Mouse (Mus musculus): ENCODE data around the gene Nck2. TPM values are rescaled to one million over a fixed set of nuclear protein-coding genes. Genes with fewer than 3 reads are reported as not detected.

Nck2 gene
- polyA plus RNA-seq, 1 experiment from 2014 or later, result 28.8 TPM

DNA sequence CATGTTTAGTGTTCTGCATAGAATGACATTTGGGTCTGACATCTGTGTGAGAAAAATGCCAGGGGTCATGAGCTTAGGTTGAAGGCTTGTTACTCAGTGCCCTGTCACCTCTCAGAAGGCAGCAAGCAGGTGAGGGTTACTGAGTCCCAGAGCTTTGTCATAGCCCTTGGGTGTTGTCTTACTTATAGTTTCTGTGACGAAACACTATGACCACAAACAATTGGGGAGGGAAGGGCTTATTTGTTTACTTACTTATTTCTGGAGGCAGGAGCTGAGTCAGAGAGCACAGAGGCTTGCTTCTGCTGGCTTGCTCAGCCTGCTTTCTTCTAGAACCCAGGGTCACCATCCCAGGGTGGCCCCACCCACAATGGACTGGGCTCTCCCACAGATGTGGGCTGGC, 6.4 kb downstream of the Nck2 start:
- Histone ChIP-seq H3K27me3 (ENCODE audit: control insufficient read depth, insufficient read depth, low read length) (no peaks in the 10 kb centered on the region), H3K4me2 (ENCODE audit: low read length) (no peak overlapping the region), H3K9me3 (ENCODE audit: control insufficient read depth, low read length) (no peaks in the 10 kb centered on the region), H3K4me1 (ENCODE audit: control insufficient read depth in 2 of 2, insufficient read depth in 2 of 2, low read length in 2 of 2) (peaks cover 9 to 45% of the 10 kb centered on the region in 2 experiments), H3K36me3 (ENCODE audit: control insufficient read depth, insufficient read depth, low read length) (no peaks in the 10 kb centered on the region), H3K27ac (replicated peaks in 1 of 2; ENCODE audit: control insufficient read depth in 1 of 2, insufficient read depth in 1 of 2, low read depth in 2 of 2, low read length in 2 of 2) (no peak overlapping the region), H3K4me3 (ENCODE audit: control insufficient read depth in 1 of 2, insufficient read depth in 1 of 2, low read depth in 1 of 2, low read length in 2 of 2) (no peak overlapping the region), H3K9ac (ENCODE audit: low read length) (no peak overlapping the region)
- ATAC-seq (ENCODE audit: insufficient number of reproducible peaks, insufficient read depth, low FRiP score, low read depth), result no peak
- WGBS, result 81% methylated on average over 1 of the region's 1 CpGs

DNA sequence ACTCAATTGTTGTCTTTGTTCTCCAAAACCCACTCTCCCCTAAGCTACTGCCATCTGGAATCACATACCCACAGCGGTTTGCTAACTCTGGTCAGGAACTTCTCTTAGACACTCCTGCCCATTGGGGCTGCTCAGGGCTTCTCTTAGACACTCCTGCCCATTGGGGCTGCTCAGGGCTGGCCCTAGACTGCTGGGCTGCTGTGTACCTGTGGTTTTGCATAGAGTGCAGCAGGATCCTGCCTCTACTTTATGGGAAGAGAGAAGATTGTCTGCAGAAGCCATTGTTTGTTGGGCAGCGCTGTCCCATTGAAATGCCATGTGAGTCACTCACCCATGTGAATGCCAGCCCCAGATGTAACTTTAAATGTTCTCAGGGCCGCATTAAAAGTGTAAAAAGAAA, 9.3 kb downstream of the Nck2 start:
- Histone ChIP-seq H3K4me3 (ENCODE audit: control insufficient read depth in 1 of 2, insufficient read depth in 1 of 2, low read depth in 1 of 2, low read length in 2 of 2) (no peak overlapping the region), H3K27ac (replicated peaks in 1 of 2; ENCODE audit: control insufficient read depth in 1 of 2, insufficient read depth in 1 of 2, low read depth in 2 of 2, low read length in 2 of 2) (no peak overlapping the region), H3K36me3 (ENCODE audit: control insufficient read depth, insufficient read depth, low read length) (no peaks in the 10 kb centered on the region), H3K9me3 (ENCODE audit: control insufficient read depth, low read length) (no peaks in the 10 kb centered on the region), H3K27me3 (ENCODE audit: control insufficient read depth, insufficient read depth, low read length) (no peaks in the 10 kb centered on the region), H3K9ac (ENCODE audit: low read length) (no peak overlapping the region), H3K4me1 (ENCODE audit: control insufficient read depth in 2 of 2, insufficient read depth in 2 of 2, low read length in 2 of 2) (peaks cover 6 to 35% of the 10 kb centered on the region in 2 experiments), H3K4me2 (ENCODE audit: low read length) (no peak overlapping the region)
- 90% methylated on average over 3 of the region's 3 CpGs for WGBS
- ATAC-seq (ENCODE audit: insufficient number of reproducible peaks, insufficient read depth, low FRiP score, low read depth), result no peak

- H3K27ac ChIP-seq (replicated peaks in 1 of 2; ENCODE audit: control insufficient read depth in 1 of 2, insufficient read depth in 1 of 2, low read depth in 2 of 2, low read length in 2 of 2), result no peak overlapping the region
- H3K4me2 ChIP-seq (ENCODE audit: low read length), result no peak overlapping the region
- ATAC-seq (ENCODE audit: insufficient number of reproducible peaks, insufficient read depth, low FRiP score, low read depth), result no peak
- no peaks in the 10 kb centered on the region for H3K27me3 ChIP-seq (ENCODE audit: control insufficient read depth, insufficient read depth, low read length)
- no peaks in the 10 kb centered on the region for H3K9me3 ChIP-seq (ENCODE audit: control insufficient read depth, low read length)
- peaks cover 4 to 27% of the 10 kb centered on the region in 2 experiments for H3K4me1 ChIP-seq (ENCODE audit: control insufficient read depth in 2 of 2, insufficient read depth in 2 of 2, low read length in 2 of 2)
- WGBS, result 76% methylated on average over 8 of the region's 8 CpGs
- no peaks in the 10 kb centered on the region for H3K36me3 ChIP-seq (ENCODE audit: control insufficient read depth, insufficient read depth, low read length)
- H3K4me3 ChIP-seq (ENCODE audit: control insufficient read depth in 1 of 2, insufficient read depth in 1 of 2, low read depth in 1 of 2, low read length in 2 of 2), result no peak overlapping the region
- H3K9ac ChIP-seq (ENCODE audit: low read length), result no peak overlapping the region
Measured at GRCm38 (mm10) chr1:43454741-43455140, 10.4 kb downstream of the Nck2 start.

DNA sequence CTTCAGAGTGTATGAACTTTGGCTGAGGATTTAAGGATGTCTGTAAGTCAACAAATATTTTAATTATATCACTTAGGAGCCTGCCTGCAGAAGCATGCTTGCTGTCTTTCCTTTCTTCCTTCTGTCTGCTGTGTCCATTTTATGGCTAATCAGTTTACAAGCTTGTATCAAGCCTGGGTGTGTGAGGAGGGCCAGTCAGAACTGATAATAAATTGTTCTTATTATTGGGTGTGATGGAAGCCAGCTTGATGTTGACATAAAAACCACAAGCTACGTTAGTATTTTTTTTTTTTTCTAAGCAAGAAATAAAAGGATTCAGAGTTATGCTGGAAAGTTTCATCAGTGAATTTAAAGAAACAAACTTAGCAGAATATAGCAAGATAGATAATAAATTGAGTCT, 10.8 kb downstream of the Nck2 start:
- Histone ChIP-seq H3K36me3 (ENCODE audit: control insufficient read depth, insufficient read depth, low read length) (no peaks in the 10 kb centered on the region), H3K4me3 (ENCODE audit: control insufficient read depth in 1 of 2, insufficient read depth in 1 of 2, low read depth in 1 of 2, low read length in 2 of 2) (no peak overlapping the region), H3K9me3 (ENCODE audit: control insufficient read depth, low read length) (no peaks in the 10 kb centered on the region), H3K4me1 (ENCODE audit: control insufficient read depth in 2 of 2, insufficient read depth in 2 of 2, low read length in 2 of 2) (peaks cover 4 to 22% of the 10 kb centered on the region in 2 experiments), H3K27ac (replicated peaks in 1 of 2; ENCODE audit: control insufficient read depth in 1 of 2, insufficient read depth in 1 of 2, low read depth in 2 of 2, low read length in 2 of 2) (no peak overlapping the region), H3K9ac (ENCODE audit: low read length) (no peak overlapping the region), H3K4me2 (ENCODE audit: low read length) (no peak overlapping the region), H3K27me3 (ENCODE audit: control insufficient read depth, insufficient read depth, low read length) (no peaks in the 10 kb centered on the region)
- WGBS, result 65% methylated on average over 1 of the region's 1 CpGs
- ATAC-seq (ENCODE audit: insufficient number of reproducible peaks, insufficient read depth, low FRiP score, low read depth), result no peak

DNA sequence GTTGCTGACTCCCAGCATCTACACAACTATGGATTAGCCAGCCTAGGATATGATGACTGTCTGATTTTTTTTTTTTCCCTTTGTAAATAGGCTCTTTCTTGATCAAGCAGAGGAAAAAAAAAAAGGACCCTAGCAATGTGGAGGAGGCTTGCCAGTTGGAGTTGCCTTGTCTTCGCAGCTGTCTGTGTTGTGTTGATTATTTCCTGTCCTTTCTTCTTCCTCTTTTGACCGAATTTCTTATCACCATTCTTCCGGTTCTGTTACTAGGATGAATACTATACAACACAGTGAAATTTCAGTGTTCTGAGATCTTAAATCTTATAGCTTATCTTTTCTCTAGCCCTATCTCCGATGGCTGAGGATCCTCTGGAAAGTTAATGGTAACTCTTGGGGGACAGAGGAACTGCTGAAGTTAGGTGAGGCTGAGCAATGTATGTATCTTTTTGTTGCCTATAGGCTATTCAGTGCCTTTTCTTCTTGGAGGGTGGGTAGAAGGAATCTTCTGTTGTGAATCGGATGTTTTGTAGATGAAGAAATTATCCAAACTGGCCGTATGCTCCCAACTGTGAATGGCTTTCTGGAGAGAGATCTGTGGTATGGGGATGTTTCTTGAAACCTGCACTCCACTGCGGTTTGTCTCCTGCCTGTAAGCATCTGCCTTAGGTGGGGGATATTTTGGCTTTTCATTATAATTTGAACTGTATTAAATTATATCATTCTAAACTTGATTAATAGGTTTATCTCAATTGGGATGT, 12.8 kb downstream of the Nck2 start:
- WGBS, result 69% methylated on average over 7 of the region's 7 CpGs
- H3K4me1 ChIP-seq (ENCODE audit: control insufficient read depth in 2 of 2, insufficient read depth in 2 of 2, low read length in 2 of 2), result peaks cover 0 to 13% of the 10 kb centered on the region in 2 experiments; a peak in 3 of 4 replicates
- ATAC-seq (ENCODE audit: insufficient number of reproducible peaks, insufficient read depth, low FRiP score, low read depth), result no peak
- H3K27ac ChIP-seq (replicated peaks in 1 of 2; ENCODE audit: control insufficient read depth in 1 of 2, insufficient read depth in 1 of 2, low read depth in 2 of 2, low read length in 2 of 2), result no peak overlapping the region
- no peaks in the 10 kb centered on the region for H3K9me3 ChIP-seq (ENCODE audit: control insufficient read depth, low read length)
- no peak overlapping the region for H3K9ac ChIP-seq (ENCODE audit: low read length)
- H3K4me2 ChIP-seq (ENCODE audit: low read length), result no peak overlapping the region
- peaks cover 11% of the 10 kb centered on the region for H3K36me3 ChIP-seq (ENCODE audit: control insufficient read depth, insufficient read depth, low read length)
- no peak overlapping the region for H3K4me3 ChIP-seq (ENCODE audit: control insufficient read depth in 1 of 2, insufficient read depth in 1 of 2, low read depth in 1 of 2, low read length in 2 of 2)
- no peaks in the 10 kb centered on the region for H3K27me3 ChIP-seq (ENCODE audit: control insufficient read depth, insufficient read depth, low read length)

- no peaks in the 10 kb centered on the region for H3K9me3 ChIP-seq (ENCODE audit: control insufficient read depth, low read length)
- peaks cover 5 to 35% of the 10 kb centered on the region in 2 experiments for H3K4me1 ChIP-seq (ENCODE audit: control insufficient read depth in 2 of 2, insufficient read depth in 2 of 2, low read length in 2 of 2)
- WGBS, result 91% methylated on average over 5 of the region's 5 CpGs
- no peak overlapping the region for H3K4me2 ChIP-seq (ENCODE audit: low read length)
- H3K4me3 ChIP-seq (ENCODE audit: control insufficient read depth in 1 of 2, insufficient read depth in 1 of 2, low read depth in 1 of 2, low read length in 2 of 2), result no peak overlapping the region
- no peaks in the 10 kb centered on the region for H3K27me3 ChIP-seq (ENCODE audit: control insufficient read depth, insufficient read depth, low read length)
- no peak overlapping the region for H3K27ac ChIP-seq (replicated peaks in 1 of 2; ENCODE audit: control insufficient read depth in 1 of 2, insufficient read depth in 1 of 2, low read depth in 2 of 2, low read length in 2 of 2)
- peaks cover 11% of the 10 kb centered on the region for H3K36me3 ChIP-seq (ENCODE audit: control insufficient read depth, insufficient read depth, low read length)
- ATAC-seq (ENCODE audit: insufficient number of reproducible peaks, insufficient read depth, low FRiP score, low read depth), result no peak
- no peak overlapping the region for H3K9ac ChIP-seq (ENCODE audit: low read length)
Measured at GRCm38 (mm10) chr1:43460468-43460867, 16.1 kb downstream of the Nck2 start.

DNA sequence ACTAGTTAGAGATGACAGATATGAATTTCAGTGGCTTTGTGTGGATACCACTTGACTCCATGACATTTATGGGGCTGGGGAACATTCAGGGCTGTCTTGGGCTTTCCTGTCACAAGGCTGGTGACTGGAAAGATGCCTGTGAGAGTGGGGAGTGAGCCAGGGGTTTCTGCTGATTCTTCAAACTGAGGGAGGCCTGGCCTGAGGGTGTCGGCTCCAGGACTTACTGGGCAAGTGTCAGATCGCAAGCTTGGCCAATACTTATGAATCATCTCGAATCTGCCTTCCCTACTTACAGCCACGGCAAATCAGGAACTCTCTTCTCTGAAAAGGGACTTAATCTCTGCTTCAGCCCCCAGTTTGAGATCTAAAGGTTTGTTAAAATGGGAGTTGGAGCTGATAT, 18.3 kb downstream of the Nck2 start:
- no peak overlapping the region for H3K9ac ChIP-seq (ENCODE audit: low read length)
- peaks cover 11% of the 10 kb centered on the region for H3K36me3 ChIP-seq (ENCODE audit: control insufficient read depth, insufficient read depth, low read length)
- ATAC-seq (ENCODE audit: insufficient number of reproducible peaks, insufficient read depth, low FRiP score, low read depth), result no peak
- peak overlapping the region in 1 of 2 experiments; percentile 33; a peak in 2 of 4 replicates for H3K27ac ChIP-seq (replicated peaks in 1 of 2; ENCODE audit: control insufficient read depth in 1 of 2, insufficient read depth in 1 of 2, low read depth in 2 of 2, low read length in 2 of 2)
- H3K4me1 ChIP-seq (ENCODE audit: control insufficient read depth in 2 of 2, insufficient read depth in 2 of 2, low read length in 2 of 2), result peaks cover 12 to 52% of the 10 kb centered on the region in 2 experiments
- 60% methylated on average over 4 of the region's 4 CpGs for WGBS
- no peaks in the 10 kb centered on the region for H3K9me3 ChIP-seq (ENCODE audit: control insufficient read depth, low read length)
- no peak overlapping the region for H3K4me3 ChIP-seq (ENCODE audit: control insufficient read depth in 1 of 2, insufficient read depth in 1 of 2, low read depth in 1 of 2, low read length in 2 of 2)
- H3K27me3 ChIP-seq (ENCODE audit: control insufficient read depth, insufficient read depth, low read length), result no peaks in the 10 kb centered on the region
- no peak overlapping the region for H3K4me2 ChIP-seq (ENCODE audit: low read length)
